Mouse (Mus musculus) kidney, adult 18-20 months (tissue): ENCODE measurements at regions not wholly inside any gene's neighbourhood (a gene's known extent, or its start where the extent isn't known, plus 50 kb on each side); places are given as distances from the start of the nearest gene placed in this dataset.

ENCODE experiments used
- DNase-seq: peaks from one replicate; pipeline ENCODE4 v3.0.0; 2021

DNA sequence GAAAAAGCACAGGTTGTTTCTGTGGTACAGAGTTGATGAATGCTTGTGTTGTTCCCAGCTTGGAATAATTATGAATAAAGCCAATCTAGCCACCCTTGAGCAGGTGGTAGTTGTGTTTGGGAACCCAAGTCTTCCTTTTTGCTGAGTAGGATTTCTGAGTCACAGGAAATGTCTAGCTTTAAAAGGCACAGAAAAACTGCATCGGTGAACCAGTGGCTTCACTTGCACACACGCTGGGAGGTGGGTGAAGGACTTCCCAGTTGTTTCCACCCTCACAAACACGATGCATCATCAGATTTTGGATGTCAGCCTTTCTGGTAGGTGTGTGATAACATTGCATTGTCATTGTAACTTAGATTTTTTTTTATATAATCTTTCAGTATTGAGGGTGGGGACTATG, 322.9 kb upstream of the Slco3a1 start:
- no peak for DNase-seq

DNA sequence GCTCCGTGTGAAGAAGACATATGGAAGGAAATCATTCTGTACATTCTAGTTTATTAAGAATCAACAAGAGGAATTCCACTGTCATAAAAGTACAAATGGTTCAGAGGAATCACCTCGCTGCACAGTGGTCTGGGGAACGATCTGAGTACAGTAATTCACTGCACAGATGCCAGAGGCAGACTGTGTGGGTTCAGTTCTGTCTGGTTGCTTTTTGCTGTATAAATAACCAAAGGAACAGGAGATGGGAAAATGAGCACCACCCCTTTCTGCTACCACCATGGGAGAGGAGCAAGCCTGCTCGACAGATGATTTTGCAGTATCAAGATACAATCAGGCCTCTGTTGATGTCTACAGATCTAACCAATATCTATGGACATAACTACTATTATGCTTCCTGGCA, 322.1 kb upstream of the Slco3a1 start:
- DNase-seq, result no peak

DNA sequence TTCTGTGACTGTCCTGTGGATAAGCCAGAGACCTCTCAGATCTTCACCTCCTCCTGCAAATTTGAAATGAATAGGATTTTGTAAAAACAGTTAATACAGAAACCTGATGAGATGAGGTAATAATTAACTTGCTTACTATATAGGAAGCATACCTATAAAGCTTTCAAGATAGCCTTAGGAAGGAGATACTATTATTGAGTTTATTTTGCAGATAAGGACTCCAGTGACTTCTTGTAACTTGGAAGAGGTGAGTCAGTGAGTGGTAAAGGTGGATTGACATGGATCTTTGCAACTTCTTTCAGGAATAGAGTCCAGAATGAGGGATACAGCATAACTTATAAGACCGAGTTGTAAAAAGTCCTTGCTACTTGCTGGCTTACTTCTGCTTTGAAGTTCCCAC, 315.7 kb upstream of the Slco3a1 start:
- no peak for DNase-seq

DNA sequence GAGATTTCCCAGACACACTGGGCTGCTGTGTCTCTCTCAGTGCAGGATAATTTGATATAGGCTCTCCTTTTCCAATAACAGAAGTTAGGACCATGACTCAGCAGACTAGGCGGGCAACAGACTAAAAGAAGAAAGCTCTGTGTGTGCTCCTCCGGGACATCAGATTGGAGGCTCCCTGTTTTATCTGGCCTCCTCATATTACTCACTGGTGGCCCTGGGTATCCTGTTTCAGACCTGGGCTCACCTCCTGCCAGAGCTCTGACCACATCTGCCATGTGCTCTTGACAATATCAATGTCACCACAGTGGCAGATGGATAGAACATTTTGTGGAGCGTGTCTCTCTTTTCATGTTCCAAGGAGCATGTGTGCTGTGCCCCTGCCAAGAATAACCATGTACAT, 308.1 kb upstream of the Slco3a1 start:
- DNase-seq, result no peak

DNA sequence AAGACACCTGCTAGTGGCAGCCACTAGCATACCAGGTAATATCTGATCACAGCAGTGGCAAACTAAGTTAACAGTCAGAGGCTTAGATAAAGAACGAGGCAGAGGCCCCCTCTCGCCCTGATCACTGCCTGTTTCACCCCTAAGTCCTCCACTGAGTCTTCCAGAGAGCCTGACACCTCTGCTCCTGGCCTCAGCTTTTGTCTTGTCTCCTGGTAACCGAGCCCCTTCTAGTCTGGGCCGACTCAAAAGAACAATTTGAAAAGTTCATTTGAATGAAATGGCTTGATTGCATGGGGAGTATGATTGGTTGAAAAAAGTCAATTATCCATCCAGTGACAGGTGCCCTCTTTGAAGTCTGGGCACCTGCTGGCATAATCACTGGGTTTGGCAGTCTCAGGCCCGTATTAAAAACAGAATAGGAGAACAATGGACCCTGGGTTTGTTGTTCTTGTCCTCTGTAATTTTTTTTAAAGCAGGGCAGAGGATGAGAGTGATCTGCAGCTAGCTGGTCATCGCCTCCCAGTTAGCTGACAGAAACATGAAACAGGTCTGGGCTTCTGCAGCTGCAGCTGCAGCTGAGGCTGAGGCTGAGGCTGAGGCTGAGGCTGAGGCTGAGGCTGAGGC, 289.8 kb upstream of the Slco3a1 start:
- no peak for DNase-seq

DNA sequence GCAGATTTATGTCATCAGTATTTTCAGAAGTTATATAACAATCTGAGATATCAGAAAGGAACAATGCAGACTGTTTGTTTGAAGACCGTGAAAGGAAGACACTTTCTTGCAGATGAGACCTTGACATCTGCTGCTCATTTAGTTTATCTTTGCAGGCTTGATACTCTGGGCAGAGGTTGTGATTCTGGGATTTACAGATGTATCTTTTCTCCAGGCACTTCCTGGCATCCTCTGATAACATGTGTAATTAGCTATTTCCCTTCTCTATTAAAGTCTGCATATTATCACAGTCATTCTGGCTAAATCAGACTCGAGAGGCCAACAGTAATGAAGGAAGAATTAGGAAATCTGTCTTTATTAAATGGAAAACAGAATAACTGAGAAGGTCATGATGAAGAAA, 268.7 kb upstream of the Slco3a1 start:
- DNase-seq, result no peak

DNA sequence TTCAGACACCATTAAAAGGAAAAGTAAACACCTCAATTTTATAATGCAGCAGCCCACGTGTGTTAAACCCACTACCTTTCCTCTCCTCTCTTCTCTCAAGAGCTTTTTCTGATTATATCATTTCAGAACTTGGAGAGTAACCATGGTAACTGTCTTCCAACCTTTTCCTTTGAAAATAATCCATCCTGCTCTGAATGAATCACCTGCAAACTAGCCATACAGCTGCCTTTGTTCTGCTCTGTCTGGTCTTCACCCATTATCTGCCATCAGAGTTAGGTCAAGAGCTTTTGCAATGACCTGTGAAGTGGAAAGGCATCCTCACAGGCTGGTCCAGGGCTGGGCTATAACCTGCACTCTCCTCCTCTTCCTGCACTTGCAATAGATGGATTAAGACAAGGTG, 238.7 kb upstream of the Slco3a1 start:
- no peak for DNase-seq

DNA sequence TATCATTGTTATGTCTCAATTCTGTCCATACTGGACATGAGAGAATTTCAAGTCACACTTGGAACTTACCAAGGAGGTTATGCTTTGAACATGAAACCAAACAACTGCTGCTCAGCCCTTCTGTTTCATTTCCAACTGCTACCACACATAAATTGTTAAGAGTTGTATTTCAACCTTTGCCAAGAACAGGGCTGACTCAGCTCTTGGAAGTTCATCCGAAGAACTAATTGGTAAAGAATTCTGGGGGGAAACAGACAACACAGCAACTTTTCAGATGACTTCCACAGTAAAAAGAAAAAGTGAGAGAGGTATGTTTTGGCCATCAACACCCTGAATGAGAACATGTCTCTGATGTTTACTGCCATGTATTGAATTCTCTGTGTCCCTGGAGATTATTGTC, 234.1 kb upstream of the Slco3a1 start:
- DNase-seq, result no peak

DNA sequence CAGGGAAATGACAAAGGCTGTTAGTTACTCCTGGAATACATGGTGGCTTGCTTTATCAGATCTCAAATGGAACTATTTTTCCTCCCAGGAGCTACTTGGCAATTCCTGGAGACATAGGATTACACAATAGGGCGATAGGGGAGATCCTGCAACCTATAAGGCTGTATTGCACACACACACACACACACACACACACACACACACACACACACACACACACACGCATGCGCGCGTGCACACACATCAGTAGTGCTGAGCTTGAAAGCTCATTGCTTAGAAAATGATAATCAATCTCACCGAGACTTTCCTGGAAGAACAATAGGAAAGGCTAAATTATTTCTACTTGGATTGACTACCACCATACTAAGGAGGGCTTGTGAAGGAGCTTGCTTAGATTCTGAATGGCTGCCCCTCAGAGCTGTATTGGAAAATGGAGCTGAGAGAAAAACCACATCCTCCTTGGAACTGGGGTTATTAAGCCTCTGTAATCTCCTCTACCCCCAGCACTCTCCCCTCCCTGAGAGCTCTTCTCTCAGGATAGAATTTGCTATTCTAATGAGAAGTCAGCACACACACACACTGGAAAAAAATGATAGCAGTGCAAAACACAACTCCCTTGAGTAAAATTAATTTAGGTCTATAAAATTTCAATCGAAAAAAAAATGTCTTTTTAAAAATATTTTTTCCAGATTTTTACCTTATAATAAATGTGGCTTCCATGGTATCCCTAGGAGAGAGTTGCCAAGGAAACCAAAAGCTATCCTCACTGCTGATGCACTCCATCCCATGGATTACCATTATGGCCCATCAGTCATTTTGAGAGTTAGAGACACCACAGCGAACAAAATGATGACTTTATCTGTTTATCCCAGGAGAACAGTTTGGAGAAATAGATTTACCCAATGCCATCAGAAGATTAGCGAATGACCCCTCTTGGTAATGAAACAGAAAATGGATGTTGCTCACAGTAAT, 217.1 kb upstream of the Slco3a1 start:
- DNase-seq, result no peak

DNA sequence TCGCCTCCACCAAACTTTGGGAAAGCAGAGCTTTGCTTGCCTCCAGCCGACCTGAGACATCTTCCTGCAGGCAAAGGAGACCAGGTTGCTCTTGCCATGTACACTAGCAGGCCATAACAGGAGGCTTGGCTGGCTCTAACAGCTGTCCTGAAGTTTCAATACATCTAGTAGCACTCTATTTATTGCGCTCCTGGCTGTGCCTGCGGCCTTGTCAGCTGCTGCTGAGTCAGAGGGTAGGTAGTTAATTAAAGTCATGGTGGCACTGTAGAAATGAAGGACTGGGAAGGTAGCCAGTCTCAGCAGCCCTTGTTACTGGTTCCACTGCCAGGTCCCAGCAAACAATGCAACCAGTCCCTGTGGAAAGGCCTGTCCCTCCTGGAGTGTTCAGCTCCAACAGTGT, 212.0 kb upstream of the Slco3a1 start:
- no peak for DNase-seq

DNA sequence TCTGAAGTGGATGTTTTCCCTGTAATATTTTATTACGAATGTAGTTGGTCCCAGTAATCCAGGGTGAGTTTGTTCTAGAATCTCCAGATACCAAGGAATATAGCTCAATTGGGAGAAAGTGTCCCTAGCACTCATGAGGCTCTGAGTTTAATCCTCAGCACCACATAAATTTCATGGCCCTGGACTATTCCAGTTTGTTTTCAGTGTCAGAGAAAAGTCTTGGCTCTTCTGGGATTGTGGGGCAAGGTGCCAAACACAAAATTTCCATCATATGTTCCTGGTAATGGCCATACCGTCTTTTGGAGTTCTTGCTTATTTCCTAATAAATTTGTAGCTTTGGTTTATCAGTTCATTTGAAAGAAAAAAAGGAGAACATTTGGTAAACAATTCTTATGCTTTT, 202.9 kb upstream of the Slco3a1 start:
- DNase-seq, result no peak

DNA sequence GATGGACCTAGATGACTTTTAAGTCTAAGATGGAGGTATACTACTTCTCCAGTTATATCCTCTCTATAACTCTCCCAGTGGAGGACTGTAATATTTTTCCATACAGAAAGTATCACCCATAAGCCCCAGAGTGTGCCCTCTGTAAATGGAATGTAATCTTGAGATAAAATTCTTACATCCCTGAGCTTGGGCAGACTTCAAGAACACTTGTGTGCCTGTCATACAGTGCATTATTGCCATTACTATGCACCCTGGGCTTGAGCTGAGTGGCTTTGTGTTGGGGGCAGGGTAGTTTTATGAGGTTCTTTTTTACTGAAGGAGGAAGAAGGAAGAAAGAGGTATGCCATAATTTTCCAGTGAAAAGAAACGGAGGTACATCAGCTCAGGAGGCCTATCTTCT, 193.1 kb upstream of the Slco3a1 start:
- no peak for DNase-seq

DNA sequence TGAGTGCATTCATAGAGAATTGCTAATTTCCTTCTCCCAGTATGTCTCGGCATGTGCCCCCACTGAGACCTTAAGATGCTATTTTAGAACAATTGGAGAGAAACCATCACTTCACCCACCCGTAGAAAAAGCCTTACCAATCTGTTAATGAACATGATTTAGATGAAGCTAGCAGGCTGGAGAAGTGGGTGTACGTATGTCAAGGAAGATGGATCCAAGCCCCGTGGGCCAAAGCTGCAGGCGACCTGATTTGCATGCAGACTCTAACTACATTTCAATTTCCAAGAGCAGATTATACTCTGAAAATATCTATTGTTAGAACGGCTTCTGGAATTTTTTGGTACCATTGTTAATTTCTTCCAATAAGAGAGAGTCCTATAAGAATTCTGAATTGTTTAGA, 180.4 kb upstream of the Slco3a1 start:
- no peak for DNase-seq

DNA sequence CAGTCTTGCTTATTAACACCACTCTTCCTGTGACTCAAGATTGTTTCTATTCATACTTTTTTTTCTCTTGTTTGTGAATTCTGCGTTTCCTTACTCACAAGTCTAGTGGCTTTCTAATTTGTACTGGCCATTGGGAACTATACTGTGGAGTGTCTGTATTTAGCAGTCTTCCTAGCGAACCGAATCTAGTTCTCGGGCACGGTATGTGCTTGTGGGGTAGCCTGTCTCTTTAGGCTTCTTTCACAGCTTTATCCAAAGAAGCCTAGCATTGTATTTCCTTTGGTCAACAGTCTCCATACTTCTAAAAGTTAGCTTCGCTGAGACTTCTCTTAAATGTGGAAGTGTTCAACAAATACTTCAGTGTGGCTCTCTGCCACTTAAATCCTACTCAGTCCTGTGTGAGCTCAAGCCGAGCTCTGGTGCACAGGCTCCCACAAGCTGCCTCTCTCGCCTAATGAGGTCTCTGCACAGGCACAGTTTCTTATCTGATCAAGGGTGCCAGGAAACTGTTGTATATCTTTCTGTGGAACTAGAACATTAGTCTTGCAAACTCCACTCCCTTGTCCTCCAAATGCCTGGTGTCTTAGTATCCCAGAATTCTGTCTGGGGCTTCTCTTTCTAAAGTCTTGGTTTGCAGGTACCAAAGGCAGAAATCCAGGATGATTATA, 171.9 kb upstream of the Slco3a1 start:
- no peak for DNase-seq

DNA sequence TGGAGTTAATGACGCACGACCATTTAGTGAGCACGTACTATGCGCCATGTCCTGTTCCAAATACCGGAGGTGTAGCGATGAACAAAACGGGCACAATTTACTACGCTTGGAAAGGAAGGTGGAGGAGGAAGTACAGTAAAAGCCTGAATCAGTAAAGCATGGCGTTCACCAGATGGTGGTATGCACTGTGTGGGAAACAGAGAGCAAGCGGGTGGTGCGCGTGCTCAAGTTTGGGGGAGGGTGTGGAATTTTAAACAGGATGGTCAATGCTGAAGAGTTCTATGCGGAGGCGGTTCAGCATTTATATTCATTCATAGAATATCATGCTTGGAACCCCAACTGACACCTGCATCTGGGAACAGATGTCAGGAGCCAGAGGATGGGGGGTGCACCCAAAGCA, 164.7 kb upstream of the Slco3a1 start:
- no peak for DNase-seq

DNA sequence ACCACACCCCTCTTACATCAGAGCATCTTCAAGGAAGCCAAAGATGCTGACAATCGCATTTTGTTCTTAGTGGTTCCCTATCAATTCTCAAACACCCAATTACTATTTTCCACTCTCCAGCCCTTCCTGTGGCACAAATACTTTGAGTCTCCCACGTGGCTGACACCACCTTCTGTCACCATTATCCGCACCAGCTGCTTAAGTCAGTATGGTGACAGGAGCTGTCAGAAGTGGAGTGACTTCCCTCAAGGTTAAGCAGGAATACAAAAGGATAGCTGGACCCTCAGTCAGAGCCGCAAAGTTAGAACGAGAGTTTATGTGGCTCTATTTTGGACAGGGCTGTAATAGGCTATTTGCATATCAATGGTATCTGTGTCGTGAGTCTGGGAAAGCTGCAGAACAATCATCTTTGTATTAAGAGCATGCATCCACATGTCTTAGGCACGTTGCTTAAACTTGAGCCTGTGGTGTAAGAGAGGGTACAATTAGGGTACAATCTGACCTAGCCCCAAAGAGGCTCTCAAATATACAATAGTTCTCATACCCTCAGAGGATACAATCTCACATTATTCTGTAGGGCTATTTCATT, 155.5 kb upstream of the Slco3a1 start:
- DNase-seq, result no peak

DNA sequence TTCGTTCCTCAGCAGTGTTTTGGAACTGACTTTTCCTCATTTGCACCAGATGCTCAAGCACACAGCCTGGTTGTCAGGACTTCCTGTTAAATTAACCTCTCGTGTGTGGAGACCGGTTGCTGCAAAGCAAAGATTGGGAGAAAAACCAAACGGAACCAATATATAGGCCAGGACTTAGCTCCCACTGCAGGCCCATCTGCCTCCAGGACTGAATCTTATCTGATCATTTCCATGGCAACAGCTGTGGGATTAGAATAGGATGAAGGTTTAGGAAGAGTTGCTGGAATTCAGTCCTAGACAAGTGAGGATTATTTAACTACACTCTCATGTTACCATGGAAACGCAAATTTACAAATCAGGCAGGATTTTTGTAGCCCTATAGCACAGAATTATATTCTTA, 154.4 kb upstream of the Slco3a1 start:
- DNase-seq, result no peak

DNA sequence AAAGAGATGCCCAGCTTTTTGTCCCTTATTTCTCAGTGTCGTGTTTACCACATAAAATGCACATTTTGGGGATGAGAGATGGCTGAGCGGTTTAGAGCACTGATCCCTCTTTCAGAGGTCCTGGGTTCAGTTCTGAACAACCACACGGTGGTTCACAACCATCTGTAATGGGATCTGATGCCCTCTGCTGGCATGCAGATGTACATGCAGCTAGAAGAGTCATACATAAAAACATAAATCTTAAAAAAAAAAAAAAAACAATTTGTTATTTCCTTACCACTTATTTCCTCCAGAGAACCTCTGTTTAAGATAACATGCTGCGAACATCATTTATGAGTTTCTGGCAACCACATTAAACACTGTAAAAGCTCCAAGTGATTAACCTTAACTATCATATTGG, 149.0 kb upstream of the Slco3a1 start:
- no peak for DNase-seq

DNA sequence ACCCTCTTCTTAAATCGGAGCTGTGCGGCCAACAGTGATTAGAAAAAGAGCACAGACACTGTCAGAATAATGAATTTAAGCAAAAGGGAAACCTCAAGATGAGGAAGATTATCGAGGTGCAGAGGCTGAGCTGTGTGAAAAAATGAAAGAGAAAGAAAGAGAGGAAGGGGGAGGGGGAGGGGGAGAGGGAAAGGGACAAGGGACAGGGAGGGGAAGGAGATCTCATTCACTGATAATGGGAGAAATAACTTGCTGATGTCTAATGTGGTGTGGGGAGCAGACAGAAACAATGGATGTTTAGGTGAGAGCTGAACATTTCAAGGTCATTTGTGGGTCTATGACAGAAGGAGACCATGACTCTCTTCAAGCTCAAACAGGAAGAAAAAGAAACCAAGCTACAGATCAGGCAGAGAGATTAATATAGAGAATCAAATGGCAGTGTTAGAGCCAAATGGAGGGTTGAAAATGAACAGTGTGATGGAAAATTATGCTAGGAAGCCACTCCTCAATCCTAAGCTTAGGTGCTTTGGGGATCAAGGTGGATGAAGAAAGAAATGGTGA, 143.3 kb upstream of the Slco3a1 start:
- no peak for DNase-seq

DNA sequence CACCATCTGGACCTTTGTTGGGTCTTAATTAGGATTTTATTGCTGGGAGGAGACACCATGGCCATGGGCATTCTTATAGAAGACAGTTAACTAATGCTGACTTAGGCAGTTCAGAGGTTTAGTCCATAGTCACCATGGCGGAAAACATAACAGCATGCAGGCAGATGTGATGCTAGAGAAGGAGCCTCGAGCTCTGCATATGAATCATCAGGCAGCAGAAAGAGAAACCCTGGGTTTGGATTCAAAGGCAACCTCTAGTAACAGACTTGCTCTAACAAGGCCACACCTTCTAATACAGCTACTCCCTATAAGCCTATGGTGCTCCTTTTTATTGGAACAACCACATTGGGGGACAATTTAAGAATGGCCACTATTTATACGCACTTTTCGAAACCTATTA, 141.7 kb upstream of the Slco3a1 start:
- DNase-seq, result no peak

DNA sequence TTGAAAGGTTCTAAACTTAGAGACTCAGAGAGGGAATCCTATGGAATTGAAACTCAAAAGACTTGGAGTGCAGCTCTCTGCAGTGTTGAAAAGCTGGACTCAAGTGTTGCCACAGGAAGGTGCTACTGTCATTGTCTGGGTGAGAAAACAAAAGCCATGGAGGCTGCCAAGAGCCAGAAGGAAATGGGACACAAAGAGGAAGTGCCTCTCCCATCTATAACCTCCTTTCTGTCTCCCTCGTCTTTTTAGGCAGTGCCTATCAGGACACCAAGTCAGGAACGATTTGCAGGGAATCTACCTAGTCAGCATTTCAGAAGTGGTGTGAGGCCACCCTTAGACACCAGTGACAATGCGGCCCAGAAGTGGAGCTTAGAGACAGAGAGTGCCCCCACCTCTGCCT, 138.5 kb upstream of the Slco3a1 start:
- DNase-seq, result no peak

DNA sequence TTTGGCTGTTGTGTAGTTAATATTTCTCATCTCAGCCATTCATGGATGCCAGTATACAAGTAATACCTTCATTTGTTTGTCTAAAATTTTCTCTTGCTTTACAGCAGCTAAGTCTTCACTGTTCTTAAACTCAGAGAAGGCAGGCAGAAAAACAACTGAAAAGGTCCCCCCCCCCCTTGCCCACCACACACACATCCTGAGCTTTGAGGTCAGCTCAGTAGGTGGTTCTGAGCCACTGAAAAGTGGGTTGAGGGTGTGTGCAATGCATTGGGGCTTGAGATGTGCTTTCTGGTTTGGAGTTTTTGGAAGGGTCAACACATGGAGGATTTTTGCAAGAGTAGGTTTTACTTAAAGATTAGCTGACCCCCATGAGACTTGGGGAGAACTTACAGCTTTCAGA, 136.1 kb upstream of the Slco3a1 start:
- no peak for DNase-seq

DNA sequence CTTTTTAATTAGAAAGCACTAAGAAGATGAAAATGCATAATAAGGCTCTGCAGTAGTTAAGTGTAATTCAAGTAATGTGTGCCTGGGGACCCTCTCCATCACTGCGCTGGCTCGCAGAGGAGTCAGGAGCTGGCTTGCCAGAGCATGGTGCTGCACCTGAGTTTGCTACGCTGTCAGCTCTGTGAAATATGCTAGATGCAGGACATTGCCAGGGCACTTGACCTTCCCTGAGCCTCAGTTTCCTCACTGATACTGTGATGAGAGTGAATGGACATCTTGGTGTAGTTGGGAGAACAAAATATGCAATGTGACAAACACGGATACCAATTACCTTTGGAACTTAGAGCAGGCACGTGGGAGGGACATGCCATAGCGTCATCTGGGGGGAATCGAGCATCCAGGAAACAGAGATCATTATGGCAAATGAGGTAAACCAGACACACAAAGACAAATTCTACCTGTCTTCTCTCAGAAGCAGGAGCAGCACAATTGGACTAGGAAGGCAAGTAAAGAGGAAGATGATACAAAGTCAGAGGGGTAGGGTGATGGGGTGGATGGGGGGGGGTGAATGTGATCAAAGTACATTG, 133.6 kb upstream of the Slco3a1 start:
- DNase-seq, result no peak
